Mouse (Mus musculus): ENCODE measurements around the gene Fbxw4. TPM values are rescaled to one million over a fixed set of nuclear protein-coding genes. Genes with fewer than 3 reads are reported as not detected.
A peak's percentile ranks its signal among the peaks of the same experiment; 100 is the strongest.

The Fbxw4 gene
- polyA plus RNA-seq, 1 experiment: 15.5 TPM

- Histone ChIP-seq H3K27me3 (ENCODE audit: control insufficient read depth, insufficient read depth, low read length, poor library complexity, severe bottlenecking) (no peaks in the 10 kb centered on the region), H3K27ac (ENCODE audit: insufficient read depth, low read length) (no peak overlapping the region), H3K4me1 (ENCODE audit: control insufficient read depth, insufficient read depth, low read length) (no peaks in the 10 kb centered on the region), H3K9ac (ENCODE audit: low read depth, poor library complexity, severe bottlenecking) (no peak overlapping the region), H3K36me3 (ENCODE audit: control insufficient read depth, insufficient read depth, low read length, poor library complexity, severe bottlenecking) (no peaks in the 10 kb centered on the region), H3K9me3 (replicated peaks; ENCODE audit: control insufficient read depth, insufficient read depth, low read length, poor library complexity, severe bottlenecking) (no peaks in the 10 kb centered on the region), H3K4me3 (ENCODE audit: low read depth, low read length) (no peak overlapping the region)
- TF ChIP-seq EP300 (IDR thresholded peaks at IDR 0.05; ENCODE audit: insufficient read depth, low read depth, low read length) (no peak), CTCF (IDR thresholded peaks at IDR 0.05; ENCODE audit: low read depth, low read length) (no peak), POLR2A (IDR thresholded peaks at IDR 0.05; ENCODE audit: insufficient read depth, low read length) (no peak)
Measured at GRCm38 (mm10) chr19:45586850-45587249, 73.3 kb downstream of the Fbxw4 start.

GRCm38 (mm10) chr19:45584856-45585620, 75.1 kb downstream of the Fbxw4 start:
- Histone ChIP-seq H3K4me3 (ENCODE audit: low read depth, low read length) (no peak overlapping the region), H3K9me3 (replicated peaks; ENCODE audit: control insufficient read depth, insufficient read depth, low read length, poor library complexity, severe bottlenecking) (no peaks in the 10 kb centered on the region), H3K27me3 (ENCODE audit: control insufficient read depth, insufficient read depth, low read length, poor library complexity, severe bottlenecking) (no peaks in the 10 kb centered on the region), H3K36me3 (ENCODE audit: control insufficient read depth, insufficient read depth, low read length, poor library complexity, severe bottlenecking) (no peaks in the 10 kb centered on the region), H3K9ac (ENCODE audit: low read depth, poor library complexity, severe bottlenecking) (no peak overlapping the region), H3K4me1 (ENCODE audit: control insufficient read depth, insufficient read depth, low read length) (no peaks in the 10 kb centered on the region), H3K27ac (ENCODE audit: insufficient read depth, low read length) (no peak overlapping the region)
- no peak for TF ChIP-seq POLR2A (IDR thresholded peaks at IDR 0.05; ENCODE audit: insufficient read depth, low read length)
- no peak for TF ChIP-seq CTCF (IDR thresholded peaks at IDR 0.05; ENCODE audit: low read depth, low read length)
- no peak for TF ChIP-seq EP300 (IDR thresholded peaks at IDR 0.05; ENCODE audit: insufficient read depth, low read depth, low read length)

- TF ChIP-seq CTCF (IDR thresholded peaks at IDR 0.05; ENCODE audit: low read depth, low read length) (no peak), POLR2A (IDR thresholded peaks at IDR 0.05; ENCODE audit: insufficient read depth, low read length) (no peak), EP300 (IDR thresholded peaks at IDR 0.05; ENCODE audit: insufficient read depth, low read depth, low read length) (no peak)
- Histone ChIP-seq H3K36me3 (ENCODE audit: control insufficient read depth, insufficient read depth, low read length, poor library complexity, severe bottlenecking) (no peaks in the 10 kb centered on the region), H3K4me3 (ENCODE audit: low read depth, low read length) (no peak overlapping the region), H3K4me1 (ENCODE audit: control insufficient read depth, insufficient read depth, low read length) (no peaks in the 10 kb centered on the region), H3K27me3 (ENCODE audit: control insufficient read depth, insufficient read depth, low read length, poor library complexity, severe bottlenecking) (no peaks in the 10 kb centered on the region), H3K9me3 (replicated peaks; ENCODE audit: control insufficient read depth, insufficient read depth, low read length, poor library complexity, severe bottlenecking) (no peaks in the 10 kb centered on the region), H3K27ac (ENCODE audit: insufficient read depth, low read length) (no peak overlapping the region), H3K9ac (ENCODE audit: low read depth, poor library complexity, severe bottlenecking) (no peak overlapping the region)
Measured at GRCm38 (mm10) chr19:45583136-45583535, 77.0 kb downstream of the Fbxw4 start.

DNA sequence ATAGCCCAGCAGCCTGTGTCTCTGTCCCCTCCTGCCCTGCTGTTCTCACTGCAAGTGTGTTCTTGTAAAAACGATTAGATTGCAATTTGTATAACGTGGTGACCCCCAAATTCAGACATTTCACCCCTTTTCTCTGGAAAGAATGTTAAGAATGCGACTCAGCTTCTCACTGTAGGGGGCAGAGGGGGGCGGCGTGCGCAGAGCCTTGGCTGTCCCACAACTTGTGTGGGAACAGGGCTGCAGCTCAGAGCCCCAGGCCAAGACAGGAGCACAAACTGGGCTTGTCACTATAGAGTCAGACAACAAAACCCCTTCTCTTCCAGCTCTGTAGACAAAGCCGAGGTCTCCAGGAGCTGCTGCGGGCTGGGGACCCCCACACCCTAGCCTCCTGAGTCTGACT, 78.0 kb downstream of the Fbxw4 start:
- H3K36me3 ChIP-seq (ENCODE audit: control insufficient read depth, insufficient read depth, low read length, poor library complexity, severe bottlenecking): no peaks in the 10 kb centered on the region
- H3K9ac ChIP-seq (ENCODE audit: low read depth, poor library complexity, severe bottlenecking): no peak overlapping the region
- no peak for TF ChIP-seq POLR2A (IDR thresholded peaks at IDR 0.05; ENCODE audit: insufficient read depth, low read length)
- TF ChIP-seq CTCF (IDR thresholded peaks at IDR 0.05; ENCODE audit: low read depth, low read length): no peak
- no peak for TF ChIP-seq EP300 (IDR thresholded peaks at IDR 0.05; ENCODE audit: insufficient read depth, low read depth, low read length)
- no peaks in the 10 kb centered on the region for H3K9me3 ChIP-seq (replicated peaks; ENCODE audit: control insufficient read depth, insufficient read depth, low read length, poor library complexity, severe bottlenecking)
- no peak overlapping the region for H3K4me3 ChIP-seq (ENCODE audit: low read depth, low read length)
- no peak overlapping the region for H3K27ac ChIP-seq (ENCODE audit: insufficient read depth, low read length)
- no peaks in the 10 kb centered on the region for H3K27me3 ChIP-seq (ENCODE audit: control insufficient read depth, insufficient read depth, low read length, poor library complexity, severe bottlenecking)
- H3K4me1 ChIP-seq (ENCODE audit: control insufficient read depth, insufficient read depth, low read length): no peaks in the 10 kb centered on the region

DNA sequence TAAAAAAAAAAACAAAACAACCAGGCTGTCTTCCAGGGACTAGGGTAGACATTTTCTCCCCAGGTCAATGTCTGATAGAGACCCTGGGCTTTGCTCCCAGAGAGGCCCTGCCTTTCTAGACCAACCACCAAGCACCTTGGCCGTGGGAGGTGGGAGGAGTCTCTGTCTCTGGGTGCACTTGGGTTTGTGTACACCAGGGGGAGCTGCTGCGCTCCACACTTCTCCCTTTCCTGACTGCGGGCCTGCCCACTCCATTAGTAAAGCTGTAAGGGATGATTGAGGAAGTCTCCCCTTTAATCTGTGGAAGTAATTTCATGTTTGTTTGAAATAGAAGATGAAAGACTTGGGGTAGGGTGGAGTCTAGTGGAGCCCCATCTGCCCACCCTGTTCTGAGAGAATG, 78.9 kb downstream of the Fbxw4 start:
- Histone ChIP-seq H3K4me3 (ENCODE audit: low read depth, low read length) (no peak overlapping the region), H3K9ac (ENCODE audit: low read depth, poor library complexity, severe bottlenecking) (no peak overlapping the region), H3K27me3 (ENCODE audit: control insufficient read depth, insufficient read depth, low read length, poor library complexity, severe bottlenecking) (no peaks in the 10 kb centered on the region), H3K27ac (ENCODE audit: insufficient read depth, low read length) (no peak overlapping the region), H3K9me3 (replicated peaks; ENCODE audit: control insufficient read depth, insufficient read depth, low read length, poor library complexity, severe bottlenecking) (no peaks in the 10 kb centered on the region), H3K4me1 (ENCODE audit: control insufficient read depth, insufficient read depth, low read length) (no peaks in the 10 kb centered on the region), H3K36me3 (ENCODE audit: control insufficient read depth, insufficient read depth, low read length, poor library complexity, severe bottlenecking) (no peaks in the 10 kb centered on the region)
- TF ChIP-seq EP300 (IDR thresholded peaks at IDR 0.05; ENCODE audit: insufficient read depth, low read depth, low read length): no peak
- TF ChIP-seq CTCF (IDR thresholded peaks at IDR 0.05; ENCODE audit: low read depth, low read length): peak; percentile 85

DNA sequence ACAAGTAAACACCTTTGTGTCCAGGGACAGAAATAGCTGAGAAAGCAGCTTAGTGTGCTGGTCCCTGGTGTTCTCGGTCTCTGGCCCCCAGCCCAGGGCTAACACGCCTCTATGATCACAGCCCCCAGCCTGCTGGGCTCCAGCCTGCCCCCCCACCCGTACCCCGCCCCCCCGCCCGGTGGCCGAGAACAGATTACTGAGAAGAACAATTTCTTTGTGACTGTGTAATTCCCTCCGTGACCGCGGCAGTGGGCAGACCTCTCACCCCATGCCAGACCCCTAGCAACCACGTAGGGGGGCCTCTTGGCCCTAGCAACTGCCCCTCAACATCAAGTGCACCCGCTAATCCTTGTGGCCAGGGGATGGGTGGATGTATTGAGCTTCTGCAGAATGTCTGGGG, 79.9 kb downstream of the Fbxw4 start:
- Histone ChIP-seq H3K9ac (ENCODE audit: low read depth, poor library complexity, severe bottlenecking) (no peak overlapping the region), H3K27ac (ENCODE audit: insufficient read depth, low read length) (no peak overlapping the region), H3K36me3 (ENCODE audit: control insufficient read depth, insufficient read depth, low read length, poor library complexity, severe bottlenecking) (no peaks in the 10 kb centered on the region), H3K27me3 (ENCODE audit: control insufficient read depth, insufficient read depth, low read length, poor library complexity, severe bottlenecking) (no peaks in the 10 kb centered on the region), H3K4me3 (ENCODE audit: low read depth, low read length) (no peak overlapping the region), H3K9me3 (replicated peaks; ENCODE audit: control insufficient read depth, insufficient read depth, low read length, poor library complexity, severe bottlenecking) (no peaks in the 10 kb centered on the region), H3K4me1 (ENCODE audit: control insufficient read depth, insufficient read depth, low read length) (no peaks in the 10 kb centered on the region)
- no peak for TF ChIP-seq CTCF (IDR thresholded peaks at IDR 0.05; ENCODE audit: low read depth, low read length)
